Mouse (Mus musculus): ENCODE measurements around the gene Aup1. TPM values are rescaled to one million over a fixed set of nuclear protein-coding genes. Genes with fewer than 3 reads are reported as not detected.

Aup1 gene
- polyA plus RNA-seq, 1 experiment from 2014 or later: 179 TPM

- ATAC-seq: no peak
Measured at GRCm38 (mm10) chr6:83070311-83071219, 16.2 kb downstream of the Aup1 start.

GRCm38 (mm10) chr6:83071220-83071619, 16.9 kb downstream of the Aup1 start:
- no peak overlapping the region for H3K4me3 ChIP-seq (ENCODE audit: low read length)
- no peak overlapping the region for H3K9ac ChIP-seq (ENCODE audit: low read depth, low read length)
- no peaks in the 10 kb centered on the region for H3K36me3 ChIP-seq (ENCODE audit: control insufficient read depth, insufficient read depth, low read length)
- 1% methylated on average over 19 of the region's 24 CpGs for WGBS
- H3K27me3 ChIP-seq (replicated peaks; ENCODE audit: control insufficient read depth, insufficient read depth, low read length): peaks cover 74% of the 10 kb centered on the region
- H3K4me1 ChIP-seq (ENCODE audit: control insufficient read depth, insufficient read depth, low read depth, low read length): peaks cover 7% of the 10 kb centered on the region; the same call in 1 of the 2 replicates
- H3K27ac ChIP-seq (ENCODE audit: low read depth, low read length): no peak overlapping the region
- no peak overlapping the region for H3K4me2 ChIP-seq (ENCODE audit: low read length)
- peak; percentile 41; the same call in 1 of the 2 replicates for ATAC-seq
- H3K9me3 ChIP-seq (ENCODE audit: control insufficient read depth, low read length): no peaks in the 10 kb centered on the region

More at GRCm38 (mm10) chr6:83070311-83071219, 16.2 kb downstream of the Aup1 start:
- no peak overlapping the region; the same call in 1 of the 2 replicates for H3K4me2 ChIP-seq (ENCODE audit: low read length)
- H3K9ac ChIP-seq (ENCODE audit: low read depth, low read length): no peak overlapping the region
- peak overlapping the region; percentile 17; the same call in 1 of the 2 replicates for H3K4me3 ChIP-seq (ENCODE audit: low read length)
- H3K4me1 ChIP-seq (ENCODE audit: control insufficient read depth, insufficient read depth, low read depth, low read length): peaks cover 7% of the 10 kb centered on the region; the same call in 1 of the 2 replicates
- no peak overlapping the region for H3K27ac ChIP-seq (ENCODE audit: low read depth, low read length)
- no peaks in the 10 kb centered on the region for H3K9me3 ChIP-seq (ENCODE audit: control insufficient read depth, low read length)
- WGBS: 1% methylated on average over 50 of the region's 58 CpGs
- peaks cover 75% of the 10 kb centered on the region for H3K27me3 ChIP-seq (replicated peaks; ENCODE audit: control insufficient read depth, insufficient read depth, low read length)
- no peaks in the 10 kb centered on the region for H3K36me3 ChIP-seq (ENCODE audit: control insufficient read depth, insufficient read depth, low read length)

GRCm38 (mm10) chr6:83074979-83075378, 20.7 kb downstream of the Aup1 start:
- Histone ChIP-seq H3K9me3 (ENCODE audit: control insufficient read depth, low read length) (no peaks in the 10 kb centered on the region), H3K4me2 (ENCODE audit: low read length) (no peak overlapping the region), H3K27me3 (replicated peaks; ENCODE audit: control insufficient read depth, insufficient read depth, low read length) (peaks cover 47% of the 10 kb centered on the region), H3K4me1 (ENCODE audit: control insufficient read depth, insufficient read depth, low read depth, low read length) (peaks cover 15% of the 10 kb centered on the region), H3K27ac (ENCODE audit: low read depth, low read length) (no peak overlapping the region), H3K36me3 (ENCODE audit: control insufficient read depth, insufficient read depth, low read length) (no peaks in the 10 kb centered on the region), H3K9ac (ENCODE audit: low read depth, low read length) (no peak overlapping the region), H3K4me3 (ENCODE audit: low read length) (no peak overlapping the region)
- WGBS: 16% methylated on average over 2 of the region's 2 CpGs
- no peak for ATAC-seq

GRCm38 (mm10) chr6:83077630-83078323, 23.5 kb downstream of the Aup1 start, which contains the start of gene Pcgf1:
Pcgf1 (plus strand) TSS chr6:83077869.
- Histone ChIP-seq H3K27me3 (replicated peaks; ENCODE audit: control insufficient read depth, insufficient read depth, low read length) (peaks cover 35% of the 10 kb centered on the region), H3K4me1 (ENCODE audit: control insufficient read depth, insufficient read depth, low read depth, low read length) (peaks cover 11% of the 10 kb centered on the region), H3K9me3 (ENCODE audit: control insufficient read depth, low read length) (no peaks in the 10 kb centered on the region), H3K27ac (ENCODE audit: low read depth, low read length) (peak within 1 kb of the TSS; percentile 92), H3K9ac (ENCODE audit: low read depth, low read length) (peak within 1 kb of the TSS; percentile 87), H3K4me3 (ENCODE audit: low read length) (peak within 1 kb of the TSS; percentile 88), H3K4me2 (ENCODE audit: low read length) (peak within 1 kb of the TSS; percentile 97), H3K36me3 (ENCODE audit: control insufficient read depth, insufficient read depth, low read length) (peaks cover 6% of the 10 kb centered on the region; the same call in 1 of the 2 replicates)
- peak; percentile 83 for ATAC-seq
- under 1% methylated on average over 53 of the region's 54 CpGs for WGBS

GRCm38 (mm10) chr6:83078324-83078858, 24.1 kb downstream of the Aup1 start:
- under 1% methylated on average over 46 of the region's 46 CpGs for WGBS

GRCm38 (mm10) chr6:83080210-83080609, 25.9 kb downstream of the Aup1 start:
- no peak for ATAC-seq
- H3K4me2 ChIP-seq (ENCODE audit: low read length): no peak overlapping the region
- H3K27ac ChIP-seq (ENCODE audit: low read depth, low read length): no peak overlapping the region
- H3K36me3 ChIP-seq (ENCODE audit: control insufficient read depth, insufficient read depth, low read length): peaks cover 6% of the 10 kb centered on the region; the same call in 1 of the 2 replicates
- no peaks in the 10 kb centered on the region for H3K9me3 ChIP-seq (ENCODE audit: control insufficient read depth, low read length)
- H3K9ac ChIP-seq (ENCODE audit: low read depth, low read length): no peak overlapping the region
- WGBS: over 99% methylated on average over 5 of the region's 5 CpGs
- H3K4me3 ChIP-seq (ENCODE audit: low read length): no peak overlapping the region
- H3K4me1 ChIP-seq (ENCODE audit: control insufficient read depth, insufficient read depth, low read depth, low read length): peaks cover 11% of the 10 kb centered on the region
- H3K27me3 ChIP-seq (replicated peaks; ENCODE audit: control insufficient read depth, insufficient read depth, low read length): peaks cover 41% of the 10 kb centered on the region

More at GRCm38 (mm10) chr6:83078324-83078858, 24.1 kb downstream of the Aup1 start:
- H3K4me2 ChIP-seq (ENCODE audit: low read length): peak overlapping the region; percentile 97
- H3K9ac ChIP-seq (ENCODE audit: low read depth, low read length): peak overlapping the region; percentile 87
- H3K9me3 ChIP-seq (ENCODE audit: control insufficient read depth, low read length): no peaks in the 10 kb centered on the region
- peak overlapping the region; percentile 92 for H3K27ac ChIP-seq (ENCODE audit: low read depth, low read length)
- peaks cover 40% of the 10 kb centered on the region for H3K27me3 ChIP-seq (replicated peaks; ENCODE audit: control insufficient read depth, insufficient read depth, low read length)
- H3K36me3 ChIP-seq (ENCODE audit: control insufficient read depth, insufficient read depth, low read length): peaks cover 6% of the 10 kb centered on the region; the same call in 1 of the 2 replicates
- ATAC-seq: peak; percentile 95
- peaks cover 11% of the 10 kb centered on the region for H3K4me1 ChIP-seq (ENCODE audit: control insufficient read depth, insufficient read depth, low read depth, low read length)
- H3K4me3 ChIP-seq (ENCODE audit: low read length): peak overlapping the region; percentile 88

- no peak for ATAC-seq
- no peak overlapping the region for H3K4me3 ChIP-seq (ENCODE audit: low read length)
- WGBS: 8% methylated on average over 5 of the region's 5 CpGs
- H3K27ac ChIP-seq (ENCODE audit: low read depth, low read length): no peak overlapping the region
- H3K4me1 ChIP-seq (ENCODE audit: control insufficient read depth, insufficient read depth, low read depth, low read length): peaks cover 11% of the 10 kb centered on the region
- no peaks in the 10 kb centered on the region for H3K9me3 ChIP-seq (ENCODE audit: control insufficient read depth, low read length)
- peaks cover 6% of the 10 kb centered on the region; the same call in 1 of the 2 replicates for H3K36me3 ChIP-seq (ENCODE audit: control insufficient read depth, insufficient read depth, low read length)
- H3K9ac ChIP-seq (ENCODE audit: low read depth, low read length): no peak overlapping the region
- no peak overlapping the region for H3K4me2 ChIP-seq (ENCODE audit: low read length)
- peaks cover 54% of the 10 kb centered on the region for H3K27me3 ChIP-seq (replicated peaks; ENCODE audit: control insufficient read depth, insufficient read depth, low read length)
Measured at GRCm38 (mm10) chr6:83083497-83083896, 29.2 kb downstream of the Aup1 start.

- Histone ChIP-seq H3K4me3 (ENCODE audit: low read length) (no peak overlapping the region), H3K4me1 (ENCODE audit: control insufficient read depth, insufficient read depth, low read depth, low read length) (peaks cover 5% of the 10 kb centered on the region)
- ATAC-seq: no peak
Measured at GRCm38 (mm10) chr6:83084477-83084876, 30.2 kb downstream of the Aup1 start.

More at GRCm38 (mm10) chr6:83084477-83084876, 30.2 kb downstream of the Aup1 start:
- no peak overlapping the region for H3K4me2 ChIP-seq (ENCODE audit: low read length)
- no peak overlapping the region for H3K9ac ChIP-seq (ENCODE audit: low read depth, low read length)
- no peaks in the 10 kb centered on the region for H3K9me3 ChIP-seq (ENCODE audit: control insufficient read depth, low read length)
- no peak overlapping the region for H3K27ac ChIP-seq (ENCODE audit: low read depth, low read length)
- peaks cover 6% of the 10 kb centered on the region; the same call in 1 of the 2 replicates for H3K36me3 ChIP-seq (ENCODE audit: control insufficient read depth, insufficient read depth, low read length)
- H3K27me3 ChIP-seq (replicated peaks; ENCODE audit: control insufficient read depth, insufficient read depth, low read length): peaks cover 61% of the 10 kb centered on the region
- 6% methylated on average over 6 of the region's 6 CpGs for WGBS
